Mouse (Mus musculus) myocyte (in vitro differentiated cells): ENCODE data around the gene Rgs5. TPM values are rescaled to one million over a fixed set of nuclear protein-coding genes. Genes with fewer than 3 reads are reported as not detected.
A peak's percentile ranks its signal among the peaks of the same experiment; 100 is the strongest.

Experiments used
- H3K27me3 ChIP-seq: one replicate; pipeline ENCODE4 v1.6.1; 2011; ENCODE audit not compliant: control insufficient read depth, insufficient read depth, insufficient read length
- H3K36me3 ChIP-seq: one replicate; pipeline ENCODE4 v1.6.1; 2011; ENCODE audit not compliant: control insufficient read depth, insufficient read depth
- H3K4me2 ChIP-seq: one replicate; pipeline ENCODE4 v1.6.1; 2011; ENCODE audit warnings: low read depth, control low read depth
- H3K4me3 ChIP-seq: one replicate; pipeline ENCODE4 v1.5.1; 2011; ENCODE audit warnings: mild to moderate bottlenecking, control low read depth, moderate library complexity
- H3K79me2 ChIP-seq: one replicate; pipeline ENCODE4 v1.6.1; 2011; ENCODE audit not compliant: control insufficient read depth, insufficient read depth
- H3ac ChIP-seq: one replicate; pipeline ENCODE4 v1.6.1; 2011; ENCODE audit not compliant: control insufficient read depth, insufficient read length
- CEBPB ChIP-seq: IDR thresholded peaks from 2 replicates; pipeline ENCODE4 v1.6.1; 2011; ENCODE audit warnings: mild to moderate bottlenecking, moderate library complexity; ENCODE audit not compliant: poor library complexity, insufficient read depth, severe bottlenecking
- E2F4 ChIP-seq: IDR thresholded peaks from one replicate; pipeline ENCODE4 v1.6.1; 2011; ENCODE audit warnings: mild to moderate bottlenecking, control low read depth, moderate library complexity; ENCODE audit not compliant: insufficient read depth
- MAX ChIP-seq: IDR thresholded peaks from one replicate; pipeline ENCODE4 v1.6.1; 2011; ENCODE audit warnings: low read depth, mild to moderate bottlenecking, control low read depth
- MYOD1 ChIP-seq, 3 experiments: IDR thresholded peaks; one replicate each; pipeline ENCODE4 v1.6.1; 2011; ENCODE audit warnings: control low read depth in 2 of 3, low read depth in 2 of 3, mild to moderate bottlenecking in 2 of 3, moderate library complexity in 1 of 3; ENCODE audit not compliant: insufficient read length in 2 of 3, control insufficient read depth in 1 of 3
- MYOG ChIP-seq, 3 experiments: IDR thresholded peaks; one replicate each; pipeline ENCODE4 v1.6.1; 2011; ENCODE audit warnings: control low read depth in 2 of 3, low read depth in 2 of 3, mild to moderate bottlenecking in 2 of 3; ENCODE audit not compliant: insufficient read length in 2 of 3, control insufficient read depth in 1 of 3, insufficient read depth in 1 of 3
- POLR2A ChIP-seq: IDR thresholded peaks from one replicate; pipeline ENCODE4 v1.6.1; 2011; ENCODE audit warnings: low read depth, mild to moderate bottlenecking, control low read depth, moderate library complexity; ENCODE audit not compliant: insufficient read length
- POLR2AphosphoS2 ChIP-seq: IDR thresholded peaks from one replicate; pipeline ENCODE4 v1.6.1; 2011; ENCODE audit warnings: low read depth, control low read depth; ENCODE audit not compliant: insufficient read length
- SRF ChIP-seq: IDR thresholded peaks from one replicate; pipeline ENCODE4 v1.6.1; 2011; ENCODE audit warnings: low read depth; ENCODE audit not compliant: control insufficient read depth, insufficient read length
- TCF12 ChIP-seq: IDR thresholded peaks from one replicate; pipeline ENCODE4 v1.6.1; 2011; ENCODE audit warnings: mild to moderate bottlenecking, control low read depth; ENCODE audit not compliant: poor library complexity, insufficient read depth, severe bottlenecking
- TCF3 ChIP-seq: IDR thresholded peaks from one replicate; pipeline ENCODE4 v1.6.1; 2011; ENCODE audit warnings: low read depth, control low read depth; ENCODE audit not compliant: insufficient read length
- USF1 ChIP-seq: IDR thresholded peaks from one replicate; pipeline ENCODE4 v1.6.1; 2011; ENCODE audit warnings: low read depth, mild to moderate bottlenecking, control low read depth, moderate library complexity
- polyA plus RNA-seq: library from polyadenylated mRNA; unstranded; fragments of >200 nt; fragmentation: generic; extraction: Trizol; gene quantifications from one replicate; pipeline ENCODE4 v1.2.1, GENCODE M21; 2012; ENCODE audit warnings: missing spikeins

The Rgs5 gene
- polyA plus RNA-seq, 1 experiment: 0.01 TPM

- Histone ChIP-seq H3K36me3 (no peaks in the 10 kb centered on the region), H3K79me2 (no peaks in the 10 kb centered on the region), H3K4me2 (peak overlapping the region; percentile 18), H3K27me3 (no peaks in the 10 kb centered on the region), H3ac (no peak overlapping the region), H3K4me3 (no peak overlapping the region)
- TF ChIP-seq MYOG (IDR thresholded peaks at IDR 0.05; ENCODE audit: control insufficient read depth in 1 of 3, insufficient read depth in 1 of 3, insufficient read length in 2 of 3, low read depth in 2 of 3) (no peak), MAX (no peak), CEBPB (0 out of 2 replicates have a peak, but pooled peaks have one; percentile 36)
Measured at GRCm38 (mm10) chr1:169704395-169705087, 49.2 kb downstream of the Rgs5 start.

- Histone ChIP-seq H3K36me3 (no peaks in the 10 kb centered on the region), H3K27me3 (no peaks in the 10 kb centered on the region), H3K79me2 (no peaks in the 10 kb centered on the region), H3K4me2 (no peak overlapping the region), H3K4me3 (no peak overlapping the region), H3ac (no peak overlapping the region)
- no peak for TF ChIP-seq MYOD1 (IDR thresholded peaks at IDR 0.05; ENCODE audit: control insufficient read depth in 1 of 3, insufficient read length in 2 of 3, low read depth in 2 of 3)
Measured at GRCm38 (mm10) chr1:169721836-169722235, 66.5 kb downstream of the Rgs5 start.

GRCm38 (mm10) chr1:169726319-169726718 lies 71.0 kb downstream of the Rgs5 start:
- Histone ChIP-seq H3ac (no peak overlapping the region), H3K36me3 (no peaks in the 10 kb centered on the region), H3K4me3 (no peak overlapping the region), H3K4me2 (no peak overlapping the region), H3K27me3 (no peaks in the 10 kb centered on the region), H3K79me2 (no peaks in the 10 kb centered on the region)
- TF ChIP-seq POLR2A: no peak
- no peak for TF ChIP-seq POLR2AphosphoS2
- no peak for TF ChIP-seq TCF3

GRCm38 (mm10) chr1:169730599-169731100 lies 75.3 kb downstream of the Rgs5 start:
- H3ac ChIP-seq: no peak overlapping the region
- no peaks in the 10 kb centered on the region for H3K79me2 ChIP-seq
- H3K36me3 ChIP-seq: no peaks in the 10 kb centered on the region
- no peak overlapping the region for H3K4me3 ChIP-seq
- H3K27me3 ChIP-seq: no peaks in the 10 kb centered on the region
- TF ChIP-seq MYOG (IDR thresholded peaks at IDR 0.05; ENCODE audit: control insufficient read depth in 1 of 3, insufficient read depth in 1 of 3, insufficient read length in 2 of 3, low read depth in 2 of 3) (no peak), TCF12 (no peak), POLR2AphosphoS2 (no peak), USF1 (no peak), TCF3 (no peak), E2F4 (no peak)
- no peak overlapping the region for H3K4me2 ChIP-seq

GRCm38 (mm10) chr1:169736139-169736538 lies 80.8 kb downstream of the Rgs5 start:
- no peak overlapping the region for H3ac ChIP-seq
- no peaks in the 10 kb centered on the region for H3K36me3 ChIP-seq
- H3K4me2 ChIP-seq: no peak overlapping the region
- no peaks in the 10 kb centered on the region for H3K27me3 ChIP-seq
- no peak for TF ChIP-seq POLR2AphosphoS2
- TF ChIP-seq POLR2A: no peak
- no peak for TF ChIP-seq TCF3
- TF ChIP-seq USF1: no peak
- no peak for TF ChIP-seq MYOG (IDR thresholded peaks at IDR 0.05; ENCODE audit: control insufficient read depth in 1 of 3, insufficient read depth in 1 of 3, insufficient read length in 2 of 3, low read depth in 2 of 3)
- no peak for TF ChIP-seq SRF
- TF ChIP-seq E2F4: no peak
- TF ChIP-seq MYOD1 (IDR thresholded peaks at IDR 0.05; ENCODE audit: control insufficient read depth in 1 of 3, insufficient read length in 2 of 3, low read depth in 2 of 3): no peak
- TF ChIP-seq CEBPB: no peak
- TF ChIP-seq MAX: no peak
- H3K4me3 ChIP-seq: no peak overlapping the region
- no peaks in the 10 kb centered on the region for H3K79me2 ChIP-seq

- Histone ChIP-seq H3K4me3 (no peak overlapping the region), H3K79me2 (no peaks in the 10 kb centered on the region), H3K27me3 (no peaks in the 10 kb centered on the region), H3K36me3 (no peaks in the 10 kb centered on the region), H3K4me2 (no peak overlapping the region), H3ac (no peak overlapping the region)
- TF ChIP-seq CEBPB (no peak), MAX (no peak), USF1 (no peak), POLR2AphosphoS2 (no peak), MYOD1 (IDR thresholded peaks at IDR 0.05; ENCODE audit: control insufficient read depth in 1 of 3, insufficient read length in 2 of 3, low read depth in 2 of 3) (no peak), POLR2A (no peak), TCF3 (no peak)
Measured at GRCm38 (mm10) chr1:169737231-169737630, 81.9 kb downstream of the Rgs5 start.
